Mouse (Mus musculus) hindbrain, embryonic 12.5 days (tissue): Measurements from ENCODE around the gene Dlg4. TPM values are rescaled to one million over a fixed set of nuclear protein-coding genes. Genes with fewer than 3 reads are reported as not detected.
A peak's percentile ranks its signal among the peaks of the same experiment; 100 is the strongest.

Experiments
- ATAC-seq: fragments of 200-750 bp; cut with Nextera tagmentation; 2 replicates; pipeline ENCODE4 v1.8.0; 2017; ENCODE audit warnings: moderate TSS enrichment; ENCODE audit not compliant: low FRiP score
- H3K27ac ChIP-seq: fragments of 300-500 bp; sonication (generic); 2 replicates; pipeline ENCODE4 v1.5.1; 2016; ENCODE audit warnings: mild to moderate bottlenecking
- H3K27me3 ChIP-seq: fragments of 300-500 bp; sonication (generic); 2 replicates; pipeline ENCODE4 v1.6.1; 2016; ENCODE audit warnings: mild to moderate bottlenecking
- H3K36me3 ChIP-seq: fragments of 300-500 bp; sonication (generic); 2 replicates; pipeline ENCODE4 v1.6.1; 2016; ENCODE audit warnings: mild to moderate bottlenecking
- H3K4me1 ChIP-seq: fragments of 300-500 bp; sonication (generic); 2 replicates; pipeline ENCODE4 v1.6.1; 2016
- H3K4me2 ChIP-seq: fragments of 300-500 bp; sonication (generic); replicated peaks from 2 replicates; pipeline ENCODE4 v1.6.1; 2016; ENCODE audit warnings: mild to moderate bottlenecking
- H3K4me3 ChIP-seq: fragments of 300-500 bp; sonication (generic); 2 replicates; pipeline ENCODE4 v1.5.1; 2016; ENCODE audit warnings: mild to moderate bottlenecking
- H3K9ac ChIP-seq: fragments of 300-500 bp; sonication (generic); 2 replicates; pipeline ENCODE4 v1.6.1; 2016; ENCODE audit warnings: mild to moderate bottlenecking, moderate library complexity
- H3K9me3 ChIP-seq: fragments of 300-500 bp; sonication (generic); replicated peaks from 2 replicates; pipeline ENCODE4 v1.6.1; 2016; ENCODE audit warnings: mild to moderate bottlenecking
- WGBS: fragments of 180-500 bp; shearing (Covaris S2); methylation state at CpG from one replicate; pipeline ENCODE4 v1.1.7; 2016; 5-methylcytosine and 5-hydroxymethylcytosine counted together
- polyA plus RNA-seq: library from polyadenylated mRNA; unstranded; fragments of >200 nt; fragmentation: Nextera tagmentation; extraction: Ambion mirVana; gene quantifications from 2 replicates; pipeline ENCODE4 v1.2.1, GENCODE M21; 2016

Gene Dlg4
- polyA plus RNA-seq, 1 experiment from 2014 or later, result 28.5 TPM

DNA sequence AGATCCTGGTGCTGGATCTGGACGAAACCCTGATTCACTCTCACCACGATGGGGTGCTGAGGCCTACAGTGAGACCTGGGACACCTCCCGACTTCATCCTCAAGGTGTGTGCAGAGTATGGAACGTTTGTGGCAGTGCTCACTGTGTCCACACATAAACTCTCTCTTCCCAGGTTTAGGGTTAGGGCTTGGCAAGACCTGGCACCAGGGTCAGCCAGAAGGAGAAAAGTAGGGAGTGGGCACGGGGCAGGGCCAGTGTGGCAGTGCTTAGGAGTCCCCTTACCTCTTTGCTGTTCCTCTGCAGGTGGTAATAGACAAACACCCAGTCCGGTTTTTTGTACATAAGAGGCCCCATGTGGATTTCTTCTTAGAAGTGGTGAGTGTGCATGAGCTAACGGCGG, 32.3 kb upstream of the Dlg4 start:
- H3K4me3 ChIP-seq, result no peak overlapping the region
- peaks cover 50% of the 10 kb centered on the region for H3K36me3 ChIP-seq
- no peak for ATAC-seq

DNA sequence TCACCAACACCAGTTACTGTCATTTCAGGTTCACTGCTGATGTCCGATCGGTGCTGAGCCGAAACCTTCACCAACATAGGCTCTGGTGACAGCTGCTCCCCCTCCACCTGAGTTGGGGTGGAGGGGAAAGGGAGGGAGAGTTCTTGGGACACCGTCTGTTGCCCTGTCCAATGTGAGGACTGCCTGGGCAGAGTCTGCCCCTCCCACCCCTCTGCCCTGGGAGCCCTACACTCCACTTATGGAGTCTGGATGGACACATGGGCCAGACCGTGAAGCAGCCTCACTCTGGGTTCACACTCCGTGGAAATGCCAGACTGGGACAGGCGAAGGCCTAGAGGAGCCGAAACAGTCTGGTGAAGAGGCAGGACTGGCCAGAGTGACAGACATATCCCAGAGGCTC, 26.8 kb upstream of the Dlg4 start:
- peaks cover 19% of the 10 kb centered on the region for H3K4me1 ChIP-seq
- H3K4me2 ChIP-seq, result no peak overlapping the region
- WGBS, result 91% methylated on average over 8 of the region's 8 CpGs
- H3K9me3 ChIP-seq, result no peaks in the 10 kb centered on the region
- H3K4me3 ChIP-seq, result no peak overlapping the region
- no peak for ATAC-seq
- H3K36me3 ChIP-seq, result peaks cover 64% of the 10 kb centered on the region
- H3K27ac ChIP-seq, result no peak overlapping the region
- H3K9ac ChIP-seq, result 0 out of 2 replicates have a peak overlapping the region, but pooled peaks have one; percentile 24
- no peaks in the 10 kb centered on the region for H3K27me3 ChIP-seq

More for the DNA sequence above, 32.3 kb upstream of the Dlg4 start:
- Histone ChIP-seq H3K27me3 (no peaks in the 10 kb centered on the region), H3K4me1 (peaks cover 24% of the 10 kb centered on the region), H3K27ac (no peak overlapping the region), H3K9me3 (no peaks in the 10 kb centered on the region), H3K4me2 (0 out of 2 replicates have a peak overlapping the region, but pooled peaks have one; percentile 4), H3K9ac (no peak overlapping the region)
- WGBS, result 93% methylated on average over 8 of the region's 8 CpGs

DNA sequence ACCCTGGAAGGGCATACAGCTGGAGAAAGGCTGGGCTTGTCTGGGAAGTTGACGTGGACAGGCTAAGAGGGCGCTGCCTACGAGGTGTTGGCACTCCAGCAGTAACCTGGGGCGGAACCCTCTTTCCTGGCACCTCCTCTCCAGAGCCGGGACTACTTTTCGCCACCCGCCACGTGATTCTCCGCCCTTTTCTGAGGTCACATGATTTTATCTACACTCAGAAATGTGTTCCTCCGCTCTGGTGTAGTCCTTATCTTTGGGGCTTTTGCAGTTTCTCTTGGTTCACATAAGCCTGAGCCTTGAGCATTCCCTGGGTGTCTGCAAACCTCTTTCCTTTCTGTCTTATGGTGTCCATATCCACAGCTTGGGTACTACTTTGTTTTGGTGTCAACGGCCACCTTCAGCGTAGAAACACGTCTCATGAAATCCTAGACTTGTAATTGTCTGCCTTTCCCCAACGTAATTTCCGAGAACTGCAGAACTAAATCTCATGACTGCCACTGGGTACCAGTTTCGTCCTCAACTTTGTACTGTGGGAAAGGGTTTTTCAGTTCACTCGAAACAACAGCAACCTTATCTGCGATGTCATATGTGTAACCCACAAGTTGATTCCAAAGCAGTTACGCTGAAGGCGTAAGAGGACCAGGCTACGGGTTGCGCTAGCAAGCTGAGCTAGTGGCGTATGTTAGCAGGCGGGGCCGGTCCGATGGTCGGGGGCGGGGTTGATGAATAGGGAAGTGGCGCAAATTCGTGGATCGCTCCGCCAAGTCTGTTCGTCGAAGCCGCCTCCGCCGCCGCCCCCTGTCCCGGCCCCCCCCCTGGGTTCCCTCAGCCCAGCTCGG, 25.7 kb upstream of the Dlg4 start, which contains the start of gene Gabarap:
Gene Gabarap (plus strand): TSS at position 294 of the 842 bp plus-strand sequence.
- Histone ChIP-seq H3K9me3 (no peaks in the 10 kb centered on the region), H3K36me3 (peaks cover 55% of the 10 kb centered on the region)

DNA sequence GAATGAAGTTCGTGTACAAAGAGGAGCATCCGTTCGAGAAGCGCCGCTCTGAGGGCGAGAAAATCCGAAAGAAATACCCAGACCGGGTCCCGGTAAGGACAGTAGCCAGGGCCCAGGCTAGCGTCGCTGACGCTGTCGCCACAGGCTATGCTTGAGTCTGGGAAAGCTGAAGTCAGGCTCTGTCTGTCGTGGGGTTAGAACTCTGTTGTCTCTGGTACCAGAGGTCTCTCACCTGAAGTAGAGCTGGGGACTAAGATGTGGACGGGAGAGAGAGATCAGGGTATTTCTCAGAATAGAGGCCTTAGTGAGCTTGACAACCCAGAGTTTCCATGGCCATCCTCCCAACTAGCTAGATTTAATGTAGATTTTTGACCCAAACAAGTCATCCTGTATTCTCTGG, 25.0 kb upstream of the Dlg4 start:
- under 1% methylated on average over 15 of the region's 15 CpGs for WGBS
- Histone ChIP-seq H3K36me3 (peaks cover 49% of the 10 kb centered on the region), H3K4me3 (peak overlapping the region; percentile 77), H3K27me3 (no peaks in the 10 kb centered on the region), H3K9ac (peak overlapping the region; percentile 89), H3K4me2 (peak overlapping the region; percentile 73), H3K9me3 (no peaks in the 10 kb centered on the region), H3K27ac (peak overlapping the region; percentile 92), H3K4me1 (peaks cover 19% of the 10 kb centered on the region)
- ATAC-seq, result 0 out of 2 replicates have a peak, but pooled peaks have one; percentile 11

More for the DNA sequence above, 25.7 kb upstream of the Dlg4 start, which contains the start of gene Gabarap:
- Histone ChIP-seq H3K4me2 (peak within 1 kb of the TSS; percentile 73), H3K4me1 (peaks cover 19% of the 10 kb centered on the region), H3K27ac (peak within 1 kb of the TSS; percentile 92), H3K9ac (peak within 1 kb of the TSS; percentile 89), H3K4me3 (peak within 1 kb of the TSS; percentile 77), H3K27me3 (no peaks in the 10 kb centered on the region)
- WGBS, result under 1% methylated on average over 40 of the region's 40 CpGs
- peak; percentile 70 for ATAC-seq

DNA sequence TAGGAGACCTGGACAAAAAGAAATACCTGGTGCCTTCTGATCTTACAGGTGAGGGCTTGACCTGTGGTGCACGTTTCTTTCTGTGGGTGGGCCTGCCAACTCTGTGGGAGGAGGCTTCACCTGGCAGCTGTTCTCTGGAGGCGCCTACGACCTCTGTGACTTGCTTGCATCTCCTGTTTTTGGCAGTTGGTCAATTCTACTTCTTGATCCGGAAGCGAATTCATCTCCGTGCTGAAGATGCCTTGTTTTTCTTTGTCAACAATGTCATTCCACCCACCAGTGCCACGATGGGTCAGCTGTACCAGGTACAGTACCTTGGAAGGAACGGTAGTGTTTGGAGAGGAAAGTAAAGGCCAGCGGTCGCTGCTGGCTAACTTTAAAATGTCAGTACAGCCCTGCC, 24.3 kb upstream of the Dlg4 start:
- H3K4me2 ChIP-seq, result peak overlapping the region; percentile 73
- peak overlapping the region; percentile 89 for H3K9ac ChIP-seq
- H3K36me3 ChIP-seq, result peaks cover 43% of the 10 kb centered on the region
- H3K4me3 ChIP-seq, result peak overlapping the region; percentile 77
- ATAC-seq, result no peak
- no peaks in the 10 kb centered on the region for H3K9me3 ChIP-seq
- 90% methylated on average over 10 of the region's 10 CpGs for WGBS
- peaks cover 21% of the 10 kb centered on the region for H3K4me1 ChIP-seq
- H3K27ac ChIP-seq, result no peak overlapping the region
- H3K27me3 ChIP-seq, result no peaks in the 10 kb centered on the region

DNA sequence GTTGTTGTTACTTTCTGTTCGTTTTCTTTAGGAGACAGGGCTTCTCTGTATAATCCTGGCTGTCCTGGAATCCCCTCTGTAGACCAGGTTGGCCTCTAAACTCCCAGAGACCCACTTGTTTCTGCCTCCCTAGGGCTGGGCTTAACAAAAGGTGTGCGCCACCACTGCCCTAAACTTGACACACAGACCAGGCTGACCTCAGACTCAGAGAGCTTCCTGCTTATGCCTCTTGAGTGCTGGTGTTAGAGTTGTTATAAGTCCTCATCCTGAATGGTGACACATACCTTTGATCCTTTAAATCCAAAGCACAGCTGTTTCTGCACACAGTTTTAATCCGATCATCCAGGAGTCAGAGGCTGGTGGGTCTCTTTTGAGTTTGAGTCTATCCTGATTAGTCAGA, 23.8 kb upstream of the Dlg4 start:
- Histone ChIP-seq H3K27me3 (no peaks in the 10 kb centered on the region), H3K9ac (peak overlapping the region; percentile 89), H3K4me1 (peaks cover 27% of the 10 kb centered on the region), H3K36me3 (peaks cover 39% of the 10 kb centered on the region), H3K4me3 (peak overlapping the region; percentile 77), H3K27ac (no peak overlapping the region), H3K9me3 (no peaks in the 10 kb centered on the region), H3K4me2 (peak overlapping the region; percentile 73)
- 87% methylated on average over 3 of the region's 3 CpGs for WGBS
- no peak for ATAC-seq

DNA sequence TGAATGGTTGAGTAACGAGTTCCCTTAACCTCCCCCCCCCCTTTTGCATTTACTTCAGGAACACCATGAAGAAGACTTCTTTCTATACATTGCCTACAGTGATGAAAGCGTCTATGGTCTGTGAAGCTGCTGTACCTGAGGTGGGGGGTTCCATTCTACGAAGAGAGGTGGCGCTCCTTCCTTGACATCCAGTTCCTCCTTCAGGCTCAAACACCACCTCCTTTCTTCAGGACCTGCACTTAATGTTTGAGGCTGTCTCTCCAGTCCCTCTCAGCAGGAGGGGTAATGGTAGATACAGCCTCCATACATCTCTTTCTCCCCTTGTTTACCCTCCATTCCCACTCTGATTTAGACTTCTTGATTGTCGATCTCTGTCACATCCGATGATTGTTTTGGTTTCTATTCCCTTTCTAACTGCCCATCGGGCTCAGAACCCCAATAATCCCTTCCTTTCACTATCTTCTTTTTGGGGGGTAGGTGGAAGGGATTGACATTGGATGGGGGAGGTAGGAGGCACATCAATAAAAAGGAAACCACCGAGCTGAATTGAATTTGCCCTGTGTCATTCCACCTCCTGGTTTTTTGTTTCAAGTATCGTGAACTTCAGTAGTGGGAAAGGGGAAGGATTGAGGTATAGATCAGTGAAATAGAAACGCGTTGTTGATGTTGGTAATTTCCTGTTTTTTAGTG, 22.2 kb upstream of the Dlg4 start:
- peaks cover 39% of the 10 kb centered on the region for H3K36me3 ChIP-seq
- WGBS, result 89% methylated on average over 11 of the region's 11 CpGs
- H3K4me1 ChIP-seq, result peaks cover 32% of the 10 kb centered on the region
- H3K9me3 ChIP-seq, result no peaks in the 10 kb centered on the region
- ATAC-seq, result no peak
- H3K9ac ChIP-seq, result no peak overlapping the region
- peak overlapping the region; percentile 83; the same call in 1 of the 2 replicates for H3K4me3 ChIP-seq
- H3K4me2 ChIP-seq, result peak overlapping the region; percentile 62; the same call in 1 of the 2 replicates
- H3K27ac ChIP-seq, result no peak overlapping the region
- H3K27me3 ChIP-seq, result no peaks in the 10 kb centered on the region

DNA sequence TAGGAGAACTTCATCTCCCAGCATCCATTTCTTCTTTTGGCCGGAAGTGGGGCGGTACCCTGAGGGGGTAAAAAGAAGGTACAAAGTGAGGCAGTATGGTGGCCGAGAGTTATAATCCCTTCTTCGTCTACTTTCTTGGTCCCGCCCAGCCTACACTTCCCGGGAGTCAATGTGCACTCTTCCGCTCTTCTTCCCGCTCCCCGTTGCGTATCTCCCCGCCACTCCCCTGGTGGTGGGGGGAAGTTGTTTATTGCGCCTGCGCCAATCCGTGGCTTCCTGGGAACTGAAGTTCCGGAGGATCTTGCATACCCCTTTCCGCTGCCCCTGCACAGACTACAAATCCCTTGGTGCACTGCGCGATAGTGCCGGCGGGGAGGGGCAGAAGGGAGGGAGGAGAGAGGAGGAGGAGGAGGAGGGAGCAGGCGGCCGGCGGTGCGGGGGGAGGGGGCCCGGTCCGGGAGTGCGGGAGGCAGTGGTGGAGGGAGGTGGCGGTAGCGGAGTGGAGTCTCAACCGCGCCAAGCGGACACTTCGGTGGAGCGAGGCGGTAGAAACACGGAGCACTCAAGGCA, 21.3 kb upstream of the Dlg4 start, which contains the start of gene Phf23:
Gene Phf23 (plus strand): TSS at position 387 of the 570 bp plus-strand sequence.
- peak; percentile 83 for ATAC-seq
- H3K4me2 ChIP-seq, result peak within 1 kb of the TSS; percentile 62
- WGBS, result under 1% methylated on average over 35 of the region's 36 CpGs

DNA sequence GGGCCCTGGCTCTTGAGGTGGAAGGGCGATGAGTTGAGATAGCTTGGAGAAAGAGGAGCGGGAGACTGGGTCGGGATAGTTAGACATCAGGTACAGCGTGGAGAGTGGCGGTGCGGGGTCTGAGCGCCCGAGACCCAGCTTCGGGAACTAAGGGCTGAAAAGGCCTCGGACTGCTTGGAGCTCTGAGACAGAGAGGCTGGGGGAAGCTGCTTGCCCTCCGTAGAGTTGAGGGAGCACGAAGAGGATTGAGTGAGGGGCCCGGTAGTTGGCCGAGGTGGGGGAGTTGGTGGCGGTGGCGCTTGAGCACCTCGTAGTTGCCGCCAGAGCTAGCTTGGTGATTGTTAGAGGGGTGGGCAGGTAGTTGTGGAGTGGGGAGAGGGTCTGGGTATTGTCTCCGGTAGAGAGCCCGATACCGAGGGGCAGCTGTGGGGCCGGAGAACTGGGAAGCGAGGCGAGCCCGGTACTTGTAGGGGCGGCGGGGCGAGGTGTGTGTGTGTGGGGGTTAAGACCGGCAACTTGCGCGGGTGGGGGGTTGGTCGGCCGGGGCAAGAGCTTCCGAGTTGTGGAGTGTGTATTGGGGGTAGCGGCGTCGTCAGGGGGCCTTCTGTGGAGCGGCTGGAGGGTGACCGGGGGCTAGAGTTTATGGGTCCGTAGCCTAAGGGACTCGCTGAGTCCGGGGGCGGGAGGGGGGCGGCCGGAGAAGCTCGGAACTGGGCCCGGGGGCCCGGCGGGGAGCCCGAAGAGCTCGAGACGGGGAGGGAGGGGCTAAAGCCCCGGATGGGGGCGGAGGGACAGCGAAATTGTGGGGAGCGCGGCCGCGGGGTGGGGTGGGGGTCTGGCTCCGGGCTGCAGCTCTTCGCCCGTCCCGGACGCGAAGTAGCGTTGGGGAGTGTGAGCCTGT, 20.3 kb upstream of the Dlg4 start:
- Histone ChIP-seq H3K27me3 (no peaks in the 10 kb centered on the region), H3K4me3 (peak overlapping the region; percentile 83), H3K9ac (peak overlapping the region; percentile 96), H3K36me3 (peaks cover 37% of the 10 kb centered on the region), H3K9me3 (no peaks in the 10 kb centered on the region), H3K4me1 (peaks cover 32% of the 10 kb centered on the region), H3K27ac (peak overlapping the region; percentile 94), H3K4me2 (peak overlapping the region; percentile 62)
- no peak; the same call in none of the 2 replicates for ATAC-seq
- whole genome bisulfite sequencing, result 1% methylated on average over 60 of the region's 66 CpGs

More for the DNA sequence above, 21.3 kb upstream of the Dlg4 start, which contains the start of gene Phf23:
- Histone ChIP-seq H3K9me3 (no peaks in the 10 kb centered on the region), H3K9ac (peak within 1 kb of the TSS; percentile 96), H3K4me1 (peaks cover 31% of the 10 kb centered on the region), H3K27ac (peak within 1 kb of the TSS; percentile 94), H3K36me3 (peaks cover 37% of the 10 kb centered on the region), H3K27me3 (no peaks in the 10 kb centered on the region), H3K4me3 (peak within 1 kb of the TSS; percentile 83)

DNA sequence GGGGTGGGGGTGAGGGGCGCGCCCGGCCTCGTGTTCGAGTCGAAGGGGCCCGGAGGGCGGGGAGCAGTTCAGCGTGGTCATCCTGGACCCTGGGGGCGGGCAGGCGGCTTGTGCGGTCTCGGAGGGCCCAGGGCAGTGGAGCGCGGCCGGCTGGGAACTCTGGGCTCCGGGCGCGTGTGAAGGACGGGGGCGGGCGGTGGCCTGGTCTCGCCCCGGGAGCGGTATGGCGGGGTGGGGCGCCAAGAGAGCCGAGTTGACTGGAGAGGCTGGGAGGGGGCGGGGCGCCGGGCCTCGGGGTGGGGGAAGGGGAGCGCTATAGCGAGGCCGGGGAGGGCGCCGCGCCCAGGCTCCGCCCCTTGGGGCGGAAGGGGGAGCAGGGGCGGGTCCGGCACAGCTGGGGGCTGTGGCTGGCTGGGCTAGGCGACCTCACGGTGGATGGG, 19.7 kb upstream of the Dlg4 start:
- H3K27ac ChIP-seq, result peak overlapping the region; percentile 94

More for the DNA sequence above, 19.7 kb upstream of the Dlg4 start:
- Histone ChIP-seq H3K27me3 (no peaks in the 10 kb centered on the region), H3K4me2 (peak overlapping the region; percentile 62), H3K4me1 (peaks cover 38% of the 10 kb centered on the region), H3K4me3 (peak overlapping the region; percentile 83), H3K9me3 (no peaks in the 10 kb centered on the region), H3K9ac (peak overlapping the region; percentile 96), H3K36me3 (peaks cover 37% of the 10 kb centered on the region)
- ATAC-seq, result peak; percentile 26
- WGBS, result under 1% methylated on average over 35 of the region's 44 CpGs
